Comparison of ENCODE assay signal across 8 mouse cellular contexts in the genomic region with DNA sequence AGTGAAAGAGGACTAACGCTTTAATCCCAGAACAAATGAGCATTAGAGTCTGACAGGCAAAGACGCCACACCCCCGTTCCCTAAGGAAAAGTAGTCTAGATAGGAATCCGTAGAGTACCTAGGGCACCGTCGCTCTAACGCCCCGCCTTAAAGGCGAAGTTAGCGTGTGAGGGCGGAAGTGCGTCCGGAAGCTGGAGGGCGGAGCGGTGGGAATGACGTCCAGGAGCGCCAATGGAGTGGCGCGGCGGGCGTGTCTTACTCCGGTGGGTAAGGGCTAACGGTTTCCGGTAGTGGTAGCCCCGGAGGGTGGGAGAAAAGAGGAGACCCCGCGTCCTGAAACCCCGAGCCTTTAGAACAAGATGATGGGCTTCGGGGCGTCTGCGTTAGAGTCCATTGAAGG. TPM values are rescaled to one million over a fixed set of nuclear protein-coding genes. Genes with fewer than 3 reads are reported as not detected.
DNase-seq lines count a peak whose midpoint lies in the region; ATAC-seq and TF ChIP-seq lines count a peak whose summit lies in the region.

A gene (plus strand): TSS at position 215 of the 400 bp plus-strand sequence.

- WGBS in forebrain, embryonic 12.5 days: under 1% methylated on average over 31 of the region's 31 CpGs
- WGBS in heart, postnatal 0 days: 0% methylated on average over 31 of the region's 31 CpGs
- under 1% methylated on average over 31 of the region's 31 CpGs for WGBS in liver, embryonic 16.5 days (ENCODE audit: insufficient replicate concordance)
- WGBS in neural tube, embryonic 13.5 days: under 1% methylated on average over 31 of the region's 31 CpGs

- H3K9me3 ChIP-seq in E14TG2a.4 (ENCODE audit: low read length): no peaks in the 10 kb centered on the region
- no peaks in the 10 kb centered on the region for H3K9me3 ChIP-seq in forebrain, embryonic 12.5 days
- H3K9me3 ChIP-seq in heart, postnatal 0 days (replicated peaks; ENCODE audit: control insufficient read depth, low read length): no peaks in the 10 kb centered on the region
- no peaks in the 10 kb centered on the region for H3K9me3 ChIP-seq in liver, embryonic 16.5 days (replicated peaks; ENCODE audit: control insufficient read depth, low read length)
- H3K9me3 ChIP-seq in neural tube, embryonic 13.5 days: no peaks in the 10 kb centered on the region

- peak; percentile 97 for ATAC-seq in forebrain, embryonic 12.5 days (ENCODE audit: low FRiP score)
- ATAC-seq in heart, postnatal 0 days (ENCODE audit: insufficient read depth, low read depth): peak; percentile 94
- ATAC-seq in liver, embryonic 16.5 days (ENCODE audit: low read depth): peak; percentile 96
- ATAC-seq in neural tube, embryonic 13.5 days (ENCODE audit: low read depth): peak; percentile 96

- H3K27me3 ChIP-seq in E14TG2a.4 (ENCODE audit: insufficient read depth, low read length): no peaks in the 10 kb centered on the region
- H3K27me3 ChIP-seq in forebrain, embryonic 12.5 days: no peaks in the 10 kb centered on the region
- H3K27me3 ChIP-seq in heart, postnatal 0 days (ENCODE audit: control insufficient read depth, insufficient read depth, low read length): no peaks in the 10 kb centered on the region
- H3K27me3 ChIP-seq in liver, embryonic 16.5 days (ENCODE audit: control insufficient read depth, insufficient read depth, low read depth, low read length): no peaks in the 10 kb centered on the region
- H3K27me3 ChIP-seq in neural tube, embryonic 13.5 days: no peaks in the 10 kb centered on the region
- no peaks in the 10 kb centered on the region for H3K27me3 ChIP-seq in testis, adult 2 months (ENCODE audit: control insufficient read depth, insufficient read depth, low read length)

- DNase-seq in c-Kit-positive CD71-positive TER-119-positive erythroid progenitor cells, embryonic 14.5 days (ENCODE audit: low spot score): peak; percentile 94
- DNase-seq in heart, postnatal 0 days (ENCODE audit: low spot score): peak; percentile 93
- DNase-seq in kidney, postnatal 4 days: peak; percentile 98

- TF ChIP-seq CTCF in E14TG2a.4 (conservative IDR thresholded peaks at IDR 0.05; ENCODE audit: low read length): no peak
- TF ChIP-seq CTCF in heart, postnatal 0 days (IDR thresholded peaks at IDR 0.05; ENCODE audit: low read depth): no peak
- no peak for TF ChIP-seq CTCF in testis, adult 2 months (IDR thresholded peaks at IDR 0.05; ENCODE audit: control insufficient read depth, insufficient read depth, insufficient replicate concordance, low read depth, low read length)

- peak within 1 kb of the TSS; percentile 96 for H3K9ac ChIP-seq in forebrain, embryonic 12.5 days
- peak within 1 kb of the TSS; percentile 90 for H3K9ac ChIP-seq in heart, postnatal 0 days (replicated peaks; ENCODE audit: low read depth, low read length)
- peak within 1 kb of the TSS; percentile 98 for H3K9ac ChIP-seq in liver, embryonic 16.5 days (ENCODE audit: low read depth, low read length)
- peak within 1 kb of the TSS; percentile 96 for H3K9ac ChIP-seq in neural tube, embryonic 13.5 days

- H3K4me1 ChIP-seq in E14TG2a.4 (replicated peaks; ENCODE audit: low read depth, low read length): peaks cover 80% of the 10 kb centered on the region
- H3K4me1 ChIP-seq in forebrain, embryonic 12.5 days: peaks cover 42% of the 10 kb centered on the region
- H3K4me1 ChIP-seq in heart, postnatal 0 days (ENCODE audit: control insufficient read depth, insufficient read depth): peaks cover 23% of the 10 kb centered on the region
- H3K4me1 ChIP-seq in liver, embryonic 16.5 days (ENCODE audit: control insufficient read depth, low read depth, low read length): peaks cover 40% of the 10 kb centered on the region
- H3K4me1 ChIP-seq in neural tube, embryonic 13.5 days (replicated peaks): peaks cover 54% of the 10 kb centered on the region
- H3K4me1 ChIP-seq in testis, adult 2 months (ENCODE audit: control insufficient read depth, insufficient read depth, low read length): peaks cover 5% of the 10 kb centered on the region

- peaks cover 40% of the 10 kb centered on the region for H3K36me3 ChIP-seq in E14TG2a.4 (ENCODE audit: insufficient read depth, low read length)
- H3K36me3 ChIP-seq in forebrain, embryonic 12.5 days (replicated peaks): peaks cover 37% of the 10 kb centered on the region
- H3K36me3 ChIP-seq in heart, postnatal 0 days (replicated peaks; ENCODE audit: control insufficient read depth, insufficient read depth, low read length): peaks cover 34% of the 10 kb centered on the region
- peaks cover 27% of the 10 kb centered on the region for H3K36me3 ChIP-seq in liver, embryonic 16.5 days (ENCODE audit: control insufficient read depth, insufficient read depth)
- H3K36me3 ChIP-seq in neural tube, embryonic 13.5 days: peaks cover 37% of the 10 kb centered on the region
- no peaks in the 10 kb centered on the region; the same call in none of the 2 replicates for H3K36me3 ChIP-seq in testis, adult 2 months (ENCODE audit: control insufficient read depth, insufficient read depth, low read length)

- TF ChIP-seq POLR2A in testis, adult 2 months (IDR thresholded peaks at IDR 0.05; ENCODE audit: control insufficient read depth, low read depth, low read length): peak; percentile 72; the same call in 1 of the 2 replicates

- H3K27ac ChIP-seq in forebrain, embryonic 12.5 days: peak within 1 kb of the TSS; percentile 93
- H3K27ac ChIP-seq in heart, postnatal 0 days (ENCODE audit: low read depth): peak within 1 kb of the TSS; percentile 88
- peak within 1 kb of the TSS; percentile 95 for H3K27ac ChIP-seq in liver, embryonic 16.5 days (ENCODE audit: low read length)
- peak within 1 kb of the TSS; percentile 94 for H3K27ac ChIP-seq in neural tube, embryonic 13.5 days (replicated peaks)
- H3K27ac ChIP-seq in testis, adult 2 months (ENCODE audit: control insufficient read depth, insufficient read depth, low read depth, low read length): peak within 1 kb of the TSS; percentile 77

- TF ChIP-seq EP300 in heart, postnatal 0 days (IDR thresholded peaks at IDR 0.05; ENCODE audit: low read depth): 0 out of 2 replicates have a peak, but pooled peaks have one; percentile 44

- peak within 1 kb of the TSS; percentile 99 for H3K4me3 ChIP-seq in E14TG2a.4 (replicated peaks; ENCODE audit: low read length)
- peak within 1 kb of the TSS; percentile 98 for H3K4me3 ChIP-seq in forebrain, embryonic 12.5 days (replicated peaks)
- peak within 1 kb of the TSS; percentile 97 for H3K4me3 ChIP-seq in heart, postnatal 0 days (ENCODE audit: low read depth, low read length)
- H3K4me3 ChIP-seq in liver, embryonic 16.5 days (ENCODE audit: low read depth, low read length): peak within 1 kb of the TSS; percentile 99
- H3K4me3 ChIP-seq in neural tube, embryonic 13.5 days: peak within 1 kb of the TSS; percentile 99
- peak within 1 kb of the TSS; percentile 89 for H3K4me3 ChIP-seq in testis, adult 2 months (ENCODE audit: control insufficient read depth, low read depth, low read length)

- H3K4me2 ChIP-seq in forebrain, embryonic 12.5 days: peak within 1 kb of the TSS; percentile 98
- peak within 1 kb of the TSS; percentile 92 for H3K4me2 ChIP-seq in heart, postnatal 0 days (ENCODE audit: low read depth, low read length)
- peak within 1 kb of the TSS; percentile 99 for H3K4me2 ChIP-seq in liver, embryonic 16.5 days (ENCODE audit: low read depth, low read length)
- H3K4me2 ChIP-seq in neural tube, embryonic 13.5 days: peak within 1 kb of the TSS; percentile 98

RNA-seq across cellular contexts. Expression of the gene that starts here (rescaled TPM):
- 55.7 and 60.1 TPM in 2 replicates for polyA plus RNA-seq in forebrain, embryonic 12.5 days (2016; fragmentation: Nextera tagmentation; extraction: Ambion mirVana)
- 24.0 and 24.5 TPM in 2 replicates for total RNA-seq in heart, postnatal 0 days (2014; rRNA removed; ENCODE audit: low replicate concordance)
- 10.4 and 15.4 TPM in 2 replicates for polyA plus RNA-seq in heart, postnatal 0 days (2015; fragmentation: Nextera tagmentation; extraction: Ambion mirVana)
- 14.8 and 15.5 TPM in 2 replicates for polyA plus RNA-seq in liver, embryonic 16.5 days (2015; fragmentation: Nextera tagmentation; extraction: Ambion mirVana)
- polyA plus RNA-seq in neural tube, embryonic 13.5 days (2015; fragmentation: Nextera tagmentation; extraction: Ambion mirVana): 38.1 and 39.7 TPM in 2 replicates
- 48.3 and 60.4 TPM in 2 replicates for polyA plus RNA-seq in testis, adult 2 months (2012; rRNA removed)

Comparison
In these comparisons a context has a peak if more than half of its experiments do, and no peak if none do; other contexts are left out.
1. Peak in every context shown above with its lines: DNase-seq, ATAC-seq, H3K4me3 ChIP-seq and H3K27ac ChIP-seq.